Mouse (Mus musculus) large intestine, adult 2 months (tissue): Measurements from ENCODE around the gene Cyp3a57. TPM values are rescaled to one million over a fixed set of nuclear protein-coding genes. Genes with fewer than 3 reads are reported as not detected.
"Not testable (repeated sequence)": the region's sequence is repeated elsewhere in the genome, so short reads cannot be mapped to it uniquely, and the experiment has no call there.

Experiments used
- DNase-seq: peaks from one replicate; pipeline ENCODE4 v3.0.0-alpha.2; 2012; ENCODE audit warnings: low read depth, low spot score
- WGBS: fragments of 180-500 bp; shearing (Covaris S2); methylation state at CpG from one replicate; pipeline ENCODE4 v1.1.7; 2018; 5-methylcytosine and 5-hydroxymethylcytosine counted together
- polyA plus RNA-seq: library from polyadenylated mRNA; depleted of rRNA; stranded (reverse); fragments of >200 nt; gene quantifications from 2 replicates; pipeline ENCODE4 v1.2.3, GENCODE M21; 2012; rRNA removed

The Cyp3a57 gene
- polyA plus RNA-seq, result not detected in 2 replicates

DNA sequence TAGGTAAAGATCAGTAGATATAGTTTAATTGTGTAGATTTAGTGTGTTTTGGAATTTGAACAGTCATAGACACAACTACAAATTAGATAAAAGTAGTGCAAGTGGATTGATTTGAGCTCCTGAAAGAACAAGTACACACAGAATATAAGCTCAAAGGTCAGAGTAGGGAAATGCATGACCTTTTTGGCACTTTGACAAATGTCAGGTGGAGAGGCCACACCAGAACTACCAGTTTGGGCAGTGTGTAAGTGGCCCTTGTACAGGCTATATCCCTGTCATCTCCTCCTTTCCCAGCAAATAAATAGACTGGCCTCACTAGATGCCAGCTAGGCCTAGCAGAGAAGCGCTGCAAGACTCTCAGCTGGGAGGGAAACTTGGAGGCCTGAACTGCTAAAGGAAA is at the start of gene Cyp3a57:
Gene Cyp3a57 (plus strand): TSS at position 339 of the 400 bp plus-strand sequence.
- DNase-seq, result no peak
- WGBS, result 40% methylated on average over 1 of the region's 1 CpGs

DNA sequence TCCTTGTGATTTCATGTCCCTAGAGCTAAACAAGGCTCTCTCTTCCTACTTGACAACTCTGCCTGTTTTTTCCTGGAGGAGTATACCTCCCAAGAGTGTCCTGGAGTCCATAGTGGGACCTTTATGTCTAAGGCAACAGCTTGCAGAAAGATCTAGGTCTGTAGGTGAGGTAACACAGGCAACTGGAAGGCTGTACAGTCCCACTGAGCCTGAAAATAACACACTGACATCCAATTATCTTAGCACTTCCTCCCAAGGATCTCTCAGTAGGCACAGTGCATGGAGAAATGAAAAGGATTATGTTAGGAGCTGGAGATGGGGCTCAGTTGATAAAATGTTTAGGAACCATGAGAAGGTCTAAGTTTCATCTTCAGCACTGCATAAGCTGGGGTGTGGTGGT is 44.6 kb upstream of the Cyp3a57 start:
- no peak for DNase-seq

DNA sequence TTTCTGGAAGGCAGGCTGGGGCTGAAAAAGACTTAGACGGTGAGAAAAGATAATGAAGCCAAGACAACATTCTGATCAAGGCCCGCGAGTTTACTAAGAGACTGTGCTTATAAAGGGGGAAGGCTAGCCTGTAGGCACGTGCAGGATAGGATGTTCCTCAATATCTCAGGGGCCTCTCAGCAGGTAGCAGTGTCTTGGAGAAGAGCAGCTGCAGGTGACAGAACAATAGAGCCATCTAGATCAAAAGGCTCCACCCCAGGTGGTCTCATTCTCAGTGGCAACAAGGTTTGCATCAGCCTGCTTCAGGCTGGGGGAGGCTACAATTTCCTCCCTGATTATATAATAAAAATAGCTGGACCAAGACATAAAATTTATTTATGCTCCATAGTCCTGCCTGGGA is 43.3 kb upstream of the Cyp3a57 start:
- 74% methylated on average over 4 of the region's 4 CpGs for WGBS
- not testable (repeated sequence) for DNase-seq

DNA sequence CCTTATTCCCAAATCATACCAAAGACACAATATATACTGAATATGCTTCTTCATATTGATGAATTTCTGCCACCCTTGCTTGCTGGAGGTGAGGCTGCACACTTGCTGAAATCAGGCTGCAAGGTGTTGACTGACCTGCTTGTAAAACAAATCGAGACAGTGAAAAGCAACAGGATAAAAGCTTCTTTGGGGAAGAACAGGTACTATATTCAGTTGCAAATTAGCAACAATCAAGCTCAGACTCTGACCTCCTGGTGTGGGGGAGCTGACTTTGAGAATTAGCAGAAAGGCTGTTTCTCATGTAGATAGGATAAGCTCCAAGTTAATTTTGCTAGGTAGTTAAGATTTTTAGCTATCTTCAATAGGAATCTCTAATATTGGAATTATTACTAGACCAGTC is 42.7 kb upstream of the Cyp3a57 start:
- WGBS, result 62% methylated on average over 1 of the region's 1 CpGs
- no peak for DNase-seq

DNA sequence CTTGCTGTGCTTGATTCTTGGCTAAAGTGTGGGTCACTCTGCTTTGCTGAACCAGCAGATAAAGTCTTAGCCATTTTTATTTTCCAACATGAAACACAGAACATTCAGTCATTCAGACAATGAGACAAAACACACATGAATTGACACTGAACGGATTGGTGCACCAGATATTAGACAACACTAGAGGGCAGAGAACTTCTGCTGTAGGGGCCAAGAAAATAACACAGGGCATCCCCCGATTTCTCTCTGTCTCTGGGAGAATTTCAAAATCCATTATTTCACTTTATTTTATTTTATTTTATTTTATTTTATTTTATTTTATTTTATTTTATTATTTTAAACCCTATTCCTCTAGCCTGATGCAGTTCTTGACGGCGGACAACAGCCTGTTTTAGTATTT is 38.1 kb upstream of the Cyp3a57 start:
- not testable (repeated sequence) for DNase-seq
- WGBS, result 91% methylated on average over 4 of the region's 4 CpGs

- not testable (repeated sequence) for DNase-seq
- WGBS, result 95% methylated on average over 3 of the region's 3 CpGs
Measured at GRCm38 (mm10) chr5:145307811-145308210, 37.3 kb upstream of the Cyp3a57 start.

DNA sequence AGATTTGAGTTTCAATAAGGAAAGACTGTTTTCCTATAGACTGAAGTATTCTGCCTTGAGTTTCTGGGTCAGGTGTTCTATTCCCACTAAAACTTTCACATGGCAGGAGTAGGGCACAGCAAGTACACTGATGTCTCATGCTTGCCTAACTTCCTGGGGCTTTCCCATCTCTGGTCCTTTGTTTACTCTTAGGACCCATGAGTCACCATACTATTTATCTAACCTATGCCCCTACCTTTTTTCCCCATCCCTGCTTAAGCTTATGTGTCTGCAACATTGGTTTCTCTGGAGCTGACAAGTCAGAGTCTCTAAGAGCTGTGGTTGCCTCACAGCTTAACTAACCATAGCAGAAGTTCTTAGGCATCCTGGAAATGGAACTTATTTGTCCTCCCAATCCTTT is 31.2 kb upstream of the Cyp3a57 start:
- DNase-seq, result no peak

- WGBS, result 69% methylated on average over 1 of the region's 1 CpGs
- DNase-seq, result no peak
Measured at GRCm38 (mm10) chr5:145317141-145317540, 27.9 kb upstream of the Cyp3a57 start.

DNA sequence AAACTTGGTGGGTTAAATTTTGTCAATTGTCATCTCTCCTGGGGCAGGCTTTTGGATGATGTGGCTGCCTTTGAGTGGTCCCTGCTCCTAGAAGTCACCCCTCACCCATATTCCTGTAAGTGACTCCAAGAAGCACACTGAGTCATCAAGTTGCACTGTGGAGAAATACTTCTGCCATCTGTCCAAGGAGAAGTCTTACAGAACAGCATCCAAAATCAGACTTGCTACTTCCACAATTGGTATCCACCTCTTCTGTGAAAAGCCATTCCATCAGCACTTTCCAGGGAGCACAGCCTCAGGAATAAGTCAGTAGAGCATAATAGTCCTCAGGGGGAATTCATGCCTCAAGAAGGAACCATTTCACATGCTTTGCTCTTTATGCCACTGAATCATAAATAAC is 6.3 kb upstream of the Cyp3a57 start:
- DNase-seq, result not testable (repeated sequence)

DNA sequence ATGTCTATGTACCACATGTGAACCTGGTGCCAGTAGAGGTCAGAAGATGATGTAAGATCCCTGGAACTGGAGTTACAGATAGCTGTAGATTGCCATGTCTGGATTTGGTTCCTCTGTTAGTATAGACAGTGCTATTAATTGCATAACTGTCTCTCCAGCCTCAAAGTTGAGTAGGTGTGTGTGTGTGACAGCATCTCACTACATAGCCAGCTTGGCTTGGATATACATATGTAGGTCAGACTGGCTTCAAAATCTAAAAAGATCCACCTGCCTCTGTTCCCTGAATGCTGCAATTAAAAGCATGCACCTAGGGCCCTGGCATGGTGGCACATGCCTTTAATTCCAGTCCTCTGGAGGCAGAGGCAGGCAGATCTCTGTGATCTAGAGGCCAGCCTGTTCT is 4.6 kb downstream of the Cyp3a57 start:
- DNase-seq, result no peak

DNA sequence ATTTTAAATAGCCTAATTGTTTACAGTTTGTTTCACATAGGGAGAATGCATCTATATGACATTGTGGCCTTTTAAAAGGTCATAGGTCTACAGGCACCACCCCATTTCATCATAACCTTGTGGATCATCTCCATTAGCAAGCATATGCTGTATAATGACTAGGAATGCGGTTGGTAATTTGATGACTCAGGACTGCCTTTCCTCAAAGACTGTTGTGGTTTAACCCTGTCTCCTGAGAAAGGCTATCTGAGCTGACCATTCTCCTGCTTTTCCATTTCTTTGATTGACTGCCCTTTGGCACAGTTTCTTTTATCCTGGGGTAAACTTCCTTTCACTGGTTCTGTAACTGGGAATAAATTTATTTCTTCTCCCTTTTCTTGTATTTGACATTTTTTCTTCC is 8.0 kb downstream of the Cyp3a57 start:
- WGBS, result 72% methylated on average over 1 of the region's 1 CpGs
- DNase-seq, result no peak

- 81% methylated on average over 9 of the region's 9 CpGs for WGBS
- DNase-seq, result not testable (repeated sequence)
Measured at GRCm38 (mm10) chr5:145415416-145415815, 70.3 kb downstream of the Cyp3a57 start.

GRCm38 (mm10) chr5:145422287-145422686 is 77.2 kb downstream of the Cyp3a57 start:
- 59% methylated on average over 1 of the region's 1 CpGs for WGBS
- no peak for DNase-seq

DNA sequence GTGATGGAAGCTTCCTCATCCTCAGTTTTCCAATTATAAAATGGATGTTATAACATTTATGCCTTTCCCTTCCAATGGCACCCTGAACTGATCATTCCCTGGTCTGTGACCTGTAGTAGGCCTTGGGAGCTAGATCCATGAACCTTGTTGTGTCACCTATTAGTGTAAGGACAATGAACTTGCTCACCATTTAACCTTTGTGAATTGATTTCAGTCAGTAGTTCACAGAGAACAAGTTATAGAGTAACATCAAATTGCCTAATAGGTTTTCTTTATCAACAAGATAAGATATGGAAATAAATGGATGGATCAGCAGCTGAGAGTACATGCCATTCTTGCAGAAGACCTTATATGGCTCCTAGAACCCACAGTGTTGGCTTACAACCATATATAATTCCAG is 85.9 kb downstream of the Cyp3a57 start:
- no peak for DNase-seq

- 73% methylated on average over 1 of the region's 1 CpGs for WGBS
- DNase-seq, result no peak
Measured at GRCm38 (mm10) chr5:145433688-145434087, 88.6 kb downstream of the Cyp3a57 start.

Other genes with a start within 250 kb of the Cyp3a57 start
- 768 and 891 TPM in 2 replicates for gene Arpc1b, start 231.1 kb upstream of the Cyp3a57 start, polyA plus RNA-seq
- gene Pdap1, start 205.0 kb upstream of the Cyp3a57 start, polyA plus RNA-seq, result 25.6 and 26.0 TPM in 2 replicates
- 70.3 and 82.2 TPM in 2 replicates for gene Bud31, start 204.9 kb upstream of the Cyp3a57 start, polyA plus RNA-seq
- gene Ptcd1, start 178.2 kb upstream of the Cyp3a57 start, polyA plus RNA-seq, result 10.3 and 15.8 TPM in 2 replicates
- gene Cpsf4, start 178.1 kb upstream of the Cyp3a57 start, polyA plus RNA-seq, result 34.0 and 34.6 TPM in 2 replicates
- gene Atp5j2, start 153.2 kb upstream of the Cyp3a57 start, polyA plus RNA-seq, result 335 and 350 TPM in 2 replicates
- 4.7 and 5.7 TPM in 2 replicates for gene Zkscan14, start 143.4 kb upstream of the Cyp3a57 start, polyA plus RNA-seq
- 3.8 and 4.9 TPM in 2 replicates for gene Zkscan5, start 140.7 kb upstream of the Cyp3a57 start, polyA plus RNA-seq
- gene Zfp655, start 113.6 kb upstream of the Cyp3a57 start, polyA plus RNA-seq, result 14.2 and 16.0 TPM in 2 replicates
- gene Zscan25, start 64.8 kb upstream of the Cyp3a57 start, polyA plus RNA-seq, result 8.2 and 15.0 TPM in 2 replicates
- not detected in 2 replicates for gene Cyp3a16, start 124.4 kb downstream of the Cyp3a57 start, polyA plus RNA-seq
- not detected in 2 replicates for gene Cyp3a41b, start 239.5 kb downstream of the Cyp3a57 start, polyA plus RNA-seq